Mouse (Mus musculus) thymus, postnatal 36 days (tissue): Measurements from ENCODE around the gene Mymk.

Source experiments
- DNase-seq, 2 experiments: peaks; one replicate each; pipeline ENCODE4 v3.0.0; 2022; ENCODE audit warnings: mixed read lengths in 2 of 2

Mymk gene

DNA sequence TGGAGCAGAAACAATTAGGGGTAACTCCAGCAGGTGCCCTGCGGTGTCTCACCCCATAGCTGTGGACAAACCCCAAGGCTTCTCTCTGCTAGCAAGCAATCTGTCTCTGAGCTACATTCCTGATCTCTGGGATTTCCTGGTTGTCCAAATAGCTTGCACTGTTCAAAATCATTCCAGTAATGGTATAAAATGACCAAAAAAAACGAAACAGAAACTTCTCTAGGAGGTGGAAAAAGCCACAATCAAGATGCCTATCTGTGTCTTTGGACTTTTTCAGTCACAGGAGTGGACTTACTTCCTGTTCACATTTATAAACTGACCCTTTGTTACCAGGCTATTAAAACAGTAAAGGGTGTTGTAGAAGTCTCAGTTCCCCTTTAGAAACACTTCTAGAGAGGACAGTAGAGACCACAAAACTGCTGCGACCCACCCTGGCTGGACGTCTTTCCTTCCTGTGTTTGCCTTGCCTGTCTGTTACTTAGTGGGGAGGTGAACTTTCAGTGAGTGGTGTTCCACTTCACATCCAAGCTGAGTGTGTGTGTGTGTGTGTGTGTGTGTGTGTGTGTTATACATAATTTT lies 43.5 kb downstream of the Mymk start:
- no peak for DNase-seq

DNA sequence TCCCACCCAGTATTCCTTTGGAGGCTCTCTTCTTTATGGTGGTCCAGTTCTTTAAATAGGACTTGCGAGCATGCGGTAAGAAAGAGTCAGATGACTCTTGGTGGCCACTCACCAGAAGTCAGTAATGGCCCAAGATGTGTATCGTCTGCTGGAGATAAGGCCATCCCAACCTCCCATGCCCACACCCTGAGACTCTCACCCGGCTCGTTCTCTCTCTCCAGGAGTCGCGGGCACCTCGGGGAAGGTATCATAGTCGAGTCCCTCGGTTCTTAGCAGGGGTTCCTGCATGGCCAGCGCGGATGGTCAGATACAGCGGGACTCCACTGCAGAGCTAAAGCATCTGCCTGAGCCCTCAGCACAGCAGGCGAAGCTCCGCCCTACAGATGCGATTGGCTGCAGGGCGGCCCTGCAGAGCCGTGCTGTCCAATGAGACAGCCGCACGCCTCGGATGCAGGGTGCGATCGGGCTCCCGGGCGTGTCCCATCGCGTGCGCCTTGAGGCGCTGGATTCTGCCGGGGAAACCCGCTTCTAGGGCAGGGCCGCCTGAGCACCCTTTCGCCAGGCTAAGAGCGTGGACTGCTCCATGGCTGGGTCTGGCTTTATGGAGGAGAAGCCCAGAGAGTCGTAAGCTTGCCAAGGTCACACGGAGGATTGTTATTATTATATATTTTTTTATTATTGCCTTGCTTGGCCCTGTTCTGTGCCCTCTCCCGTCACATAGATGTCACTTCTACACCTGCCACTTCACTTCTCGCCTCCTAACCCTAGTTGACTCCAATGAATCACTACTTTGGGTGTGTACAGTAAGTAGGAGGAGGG lies 44.2 kb downstream of the Mymk start, which contains the start of gene Slc2a6:
Gene Slc2a6, minus strand, starts transcription at position 381 of the 819 bp plus-strand sequence.
- DNase-seq = peak; percentile 81 to 87

DNA sequence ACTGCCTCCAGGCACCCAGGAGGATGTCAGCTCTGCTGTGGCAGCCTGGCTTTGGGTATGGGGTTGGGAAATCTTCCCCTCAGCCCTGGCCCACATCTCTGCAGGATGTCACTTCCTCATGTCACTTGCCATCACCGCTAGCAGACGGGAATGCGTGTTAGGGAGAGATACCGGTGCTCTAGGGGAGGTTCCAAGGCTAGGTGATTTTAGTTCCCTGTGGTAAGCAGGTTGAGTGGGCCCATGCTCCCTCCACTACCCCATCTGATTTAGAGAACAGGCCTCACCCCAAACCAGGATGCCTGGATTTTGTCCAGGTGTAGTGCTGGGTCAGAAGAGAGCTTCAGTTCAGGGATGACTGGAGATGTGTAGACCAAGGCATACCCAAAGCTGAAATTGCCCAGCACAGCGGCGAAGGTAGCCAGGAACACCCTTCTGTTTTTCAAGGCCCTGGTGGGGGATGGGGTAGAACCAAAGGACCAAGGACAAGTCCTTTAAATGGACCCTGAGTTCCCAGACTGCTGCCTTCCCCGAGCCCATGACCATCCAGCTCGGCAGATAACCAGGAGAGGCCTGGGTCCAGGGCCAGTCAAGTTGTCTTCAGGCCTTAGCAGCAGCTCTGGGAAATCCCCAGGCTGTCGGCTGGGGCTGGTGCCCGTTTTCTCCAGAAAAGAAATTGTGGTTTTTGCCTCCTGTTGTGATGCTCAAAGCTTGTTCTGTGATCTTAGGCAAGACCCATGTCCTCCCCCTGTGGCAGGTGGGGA lies 44.9 kb downstream of the Mymk start:
- no peak for DNase-seq

DNA sequence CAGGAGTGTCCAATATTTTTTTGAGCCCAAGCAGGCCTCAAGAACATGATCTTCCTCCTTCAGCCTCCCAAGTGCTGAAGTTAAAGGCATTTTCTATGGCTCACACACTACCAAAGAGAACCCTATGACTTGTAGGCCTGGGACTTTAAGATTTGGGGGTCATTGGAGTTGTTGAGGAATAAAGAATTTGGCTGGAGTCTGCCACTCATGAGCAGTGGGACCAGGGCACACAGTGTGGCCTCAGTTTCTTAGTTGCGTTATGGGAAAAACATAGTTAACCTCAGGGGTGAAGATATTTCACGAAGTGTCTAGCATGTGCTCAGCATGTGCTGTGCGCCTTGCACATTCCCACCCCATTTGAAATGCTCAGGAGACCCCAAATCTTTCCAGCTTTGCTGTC lies 45.6 kb downstream of the Mymk start:
- DNase-seq = no peak

DNA sequence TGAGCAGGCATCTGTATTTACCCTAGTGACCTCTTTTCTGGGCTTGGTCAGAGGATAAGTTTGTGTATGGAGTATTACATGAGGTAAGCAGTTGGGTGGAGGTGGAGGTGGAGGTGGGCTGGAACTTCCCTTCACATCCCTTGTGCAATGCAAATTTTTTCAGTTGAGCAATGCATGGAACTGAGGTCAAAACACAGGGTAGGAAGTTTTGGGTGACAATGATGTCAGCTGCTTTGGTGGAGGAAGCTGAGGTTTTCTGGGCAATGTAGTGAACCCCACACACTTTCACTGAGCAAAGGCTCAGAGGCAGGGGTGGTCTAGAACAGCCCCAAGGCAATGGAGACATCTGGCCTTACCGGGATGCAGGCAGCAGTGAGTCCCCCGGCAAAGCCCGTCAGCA lies 46.4 kb downstream of the Mymk start:
- no peak for DNase-seq

DNA sequence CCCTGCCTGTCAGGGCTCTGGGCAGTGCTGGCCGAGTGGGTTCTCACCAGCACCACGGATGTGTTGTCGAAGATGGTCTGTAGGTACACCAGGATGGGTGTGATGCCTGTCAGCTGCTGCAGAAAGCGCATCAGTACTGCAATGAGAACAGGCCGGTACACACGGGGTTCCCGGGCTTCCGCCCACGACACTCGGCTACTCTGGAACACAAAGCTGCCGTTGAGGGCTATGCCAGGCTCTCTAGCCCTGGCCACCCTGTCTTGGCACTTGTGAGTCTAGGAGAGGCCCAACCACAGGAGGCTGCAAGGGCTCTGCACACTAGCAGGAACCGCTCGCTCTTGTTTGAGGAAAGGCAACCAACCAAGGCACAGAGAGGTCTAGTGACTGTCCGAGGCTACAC lies 47.8 kb downstream of the Mymk start:
- no peak for DNase-seq

DNA sequence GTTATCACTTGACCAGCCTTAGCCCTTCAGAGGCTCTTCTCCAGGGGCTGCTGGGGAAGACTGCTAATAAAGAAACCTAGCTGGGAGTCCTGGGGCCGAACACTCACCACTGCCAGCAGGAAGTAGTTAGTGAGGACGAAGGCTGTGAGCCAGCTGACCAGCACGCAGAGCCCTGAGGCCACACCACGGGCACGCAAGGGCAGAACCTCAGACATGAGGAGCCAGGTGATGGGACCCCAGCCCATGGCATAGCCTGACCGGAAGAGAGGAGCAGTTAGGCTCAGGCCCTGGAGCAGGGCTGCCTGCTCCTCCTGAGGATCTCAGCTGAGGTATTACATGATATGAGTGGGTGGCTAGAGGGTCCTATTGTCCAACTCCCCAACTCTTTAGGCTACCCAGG lies 49.4 kb downstream of the Mymk start:
- no peak for DNase-seq

DNA sequence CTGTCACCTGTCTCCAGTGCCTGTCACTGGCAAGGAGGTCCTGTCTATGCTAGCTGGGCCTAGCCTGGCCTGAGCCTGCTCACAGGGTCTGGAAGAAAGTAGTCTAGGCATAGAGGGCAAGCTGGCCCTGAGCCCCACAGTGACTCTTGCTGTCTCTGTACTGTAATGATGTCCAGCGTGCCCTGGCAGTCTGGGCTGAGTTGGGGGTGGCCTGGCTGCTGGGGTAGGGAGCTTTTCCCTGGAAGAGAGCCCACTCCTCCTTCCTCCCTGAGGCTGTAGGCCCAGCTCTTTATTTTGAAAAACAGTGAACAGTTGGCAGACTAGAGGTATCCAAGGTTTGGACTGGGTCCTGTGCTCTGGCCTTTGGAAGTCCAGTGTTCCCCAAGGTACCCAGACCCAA lies 50.9 kb downstream of the Mymk start:
- DNase-seq = no peak

DNA sequence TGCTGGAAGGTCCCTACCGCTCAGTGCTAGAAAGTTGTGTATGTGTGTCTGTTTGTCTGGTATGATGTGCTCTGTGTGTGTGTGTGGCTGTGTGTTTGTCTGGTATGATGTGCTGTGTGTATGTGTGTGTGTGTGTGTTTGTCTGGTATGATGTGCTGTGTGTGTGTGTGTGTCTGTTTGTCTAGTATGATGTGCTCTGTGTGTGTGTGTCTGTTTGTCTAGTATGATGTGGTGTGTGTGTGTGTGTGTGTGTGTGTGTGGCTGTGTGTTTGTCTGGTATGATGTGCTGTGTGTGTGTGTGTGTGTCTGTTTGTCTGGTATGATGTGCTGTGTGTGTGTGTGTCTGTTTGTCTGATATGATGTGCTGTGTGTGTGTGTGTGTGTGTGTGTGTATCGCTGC lies 52.4 kb downstream of the Mymk start:
- no peak for DNase-seq

DNA sequence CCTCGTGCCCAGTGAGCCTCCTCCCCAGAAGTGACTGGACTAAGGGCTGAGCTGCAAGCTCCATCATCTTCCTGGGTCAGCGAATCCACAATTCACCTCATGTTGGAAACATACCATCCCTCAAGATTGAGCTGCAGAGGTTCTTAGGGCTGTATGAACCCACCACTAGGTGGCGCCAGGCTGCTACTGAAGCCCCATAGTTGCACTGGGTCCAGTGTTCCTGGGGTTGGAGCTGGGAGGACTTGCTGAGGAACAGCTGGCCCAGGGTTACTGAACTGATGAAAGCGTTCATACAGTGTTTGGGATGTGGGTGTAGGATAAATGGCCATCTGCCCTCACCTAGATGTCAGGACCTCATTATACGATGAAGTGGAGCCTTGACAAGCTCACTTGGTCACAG lies 54.2 kb downstream of the Mymk start:
- DNase-seq = peak; percentile 60 to 64
